In the genomic region with DNA sequence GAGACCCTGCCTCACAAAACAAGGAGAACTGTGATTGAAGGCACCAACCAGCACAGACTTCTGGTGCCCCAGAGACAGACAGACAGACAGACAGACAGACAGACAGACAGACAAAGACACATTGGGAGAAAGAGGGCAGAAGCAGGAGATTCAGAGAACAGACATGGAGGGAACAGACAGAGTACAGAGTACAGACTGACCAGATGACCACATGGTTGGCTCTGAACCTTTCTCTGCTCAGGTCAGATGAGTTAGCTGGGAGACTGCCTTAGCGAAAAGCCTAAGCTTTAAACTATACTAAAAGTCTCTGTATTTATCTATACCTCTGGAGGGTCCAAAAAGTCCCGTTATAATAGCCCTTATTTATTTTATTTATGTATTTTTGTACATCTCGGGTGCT, we compare ENCODE assay signal across 18 mouse cellular contexts. TPM values are rescaled to one million over a fixed set of nuclear protein-coding genes. Genes with fewer than 3 reads are reported as not detected.
"Had no signal": no experiment of that assay in that cellular context is flagged by ENCODE, and none has a peak within 500 bp of the region (broad histone marks: within the 10 kb centered on the region; RNA-seq: fewer than 3 reads in every experiment).

No protein-coding gene starts in this region.

- H3K9ac ChIP-seq: lung, embryonic 14.5 days; midbrain, embryonic 13.5 days; neural tube, embryonic 13.5 days; neural tube, embryonic 15.5 days; stomach, embryonic 15.5 days had no signal

- DNase-seq: lung, adult 18-20 months; lung, embryonic 14.5 days; lung, postnatal 10 days; lung, postnatal 4 days; retina, postnatal 1 day; right cerebral cortex, postnatal 14 days; thymus, adult 2 months; thymus, postnatal 25 days; thymus, postnatal 4 days had no signal

- H3K4me1 ChIP-seq: stomach, embryonic 15.5 days had no signal

- ATAC-seq: midbrain, embryonic 13.5 days; midbrain, embryonic 16.5 days had no signal

- H3K36me3 ChIP-seq: midbrain, embryonic 10.5 days; midbrain, embryonic 13.5 days; neural tube, embryonic 13.5 days; neural tube, embryonic 15.5 days; stomach, embryonic 15.5 days had no signal

- H3K4me3 ChIP-seq: midbrain, embryonic 10.5 days; midbrain, embryonic 13.5 days; myocyte; neural tube, embryonic 13.5 days; neural tube, embryonic 15.5 days; stomach, embryonic 15.5 days had no signal

- H3K27me3 ChIP-seq: midbrain, embryonic 13.5 days; neural tube, embryonic 15.5 days; stomach, embryonic 15.5 days had no signal

- H3K9me3 ChIP-seq: midbrain, embryonic 10.5 days; midbrain, embryonic 13.5 days; neural tube, embryonic 13.5 days; neural tube, embryonic 15.5 days; stomach, embryonic 15.5 days had no signal

- H3K27ac ChIP-seq: midbrain, embryonic 10.5 days; midbrain, embryonic 13.5 days; neural tube, embryonic 13.5 days; neural tube, embryonic 15.5 days; stomach, embryonic 15.5 days; stomach, postnatal 0 days had no signal

- H3K4me2 ChIP-seq: lung, embryonic 14.5 days; midbrain, embryonic 13.5 days; neural tube, embryonic 13.5 days; neural tube, embryonic 15.5 days; stomach, embryonic 15.5 days had no signal

RNA-seq across cellular contexts. Expression of a gene that starts 11.8 kb away (rescaled TPM):
- total RNA-seq: megakaryocyte-erythroid progenitor cell, adult 5-6 weeks had no signal
